Mouse (Mus musculus) thymus, adult 2 months (tissue): ENCODE data around the gene Bnip2.

Source experiments
- CTCF ChIP-seq: fragments of 200-500 bp; IDR thresholded peaks from 2 replicates; pipeline ENCODE4 v1.5.1; 2012; ENCODE audit warnings: mild to moderate bottlenecking, control low read depth, low read length, moderate library complexity, borderline replicate concordance; ENCODE audit not compliant: control insufficient read depth, poor library complexity, insufficient read depth; ENCODE audit errors: extremely low read depth
- POLR2A ChIP-seq: fragments of 200-500 bp; IDR thresholded peaks from 2 replicates; pipeline ENCODE4 v1.6.1; 2012; ENCODE audit warnings: mild to moderate bottlenecking, low read length, control low read depth, moderate library complexity; ENCODE audit not compliant: control insufficient read depth, poor library complexity, insufficient read depth; ENCODE audit errors: extremely low read depth

DNA sequence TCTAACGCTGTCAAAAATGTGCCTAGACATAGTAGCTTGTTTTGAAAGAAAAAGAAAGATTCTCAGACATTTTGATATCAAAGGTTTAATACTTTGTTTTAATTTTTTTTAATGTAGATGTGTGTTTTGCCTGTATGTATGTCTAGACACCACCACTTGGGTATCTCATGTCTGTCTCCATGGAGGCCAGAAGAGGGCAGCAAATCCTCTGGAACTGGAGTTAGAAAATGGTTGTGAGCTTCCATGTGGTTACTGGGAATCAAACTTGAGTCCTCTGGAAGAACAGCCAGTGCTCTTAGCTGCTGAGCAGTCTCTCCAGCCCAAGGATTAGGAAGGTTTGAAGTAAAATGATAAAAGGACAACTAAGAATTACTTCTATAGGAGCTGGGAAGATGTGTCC lies 10.1 kb downstream of the Bnip2 start:
- TF ChIP-seq POLR2A (no peak), CTCF (no peak)
